Mouse (Mus musculus): ENCODE measurements around the gene A930009A15Rik.

GRCm38 (mm10) chr10:115586246-115587231 is 16.8 kb downstream of the A930009A15Rik start:
- TF ChIP-seq CTCF (IDR thresholded peaks at IDR 0.05; ENCODE audit: control insufficient read depth, insufficient read depth, low read length), result no peak
- no peak for TF ChIP-seq POLR2A (IDR thresholded peaks at IDR 0.05; ENCODE audit: borderline replicate concordance, control insufficient read depth, low read depth, low read length)
